Mouse (Mus musculus) thymus, postnatal 36 days (tissue): ENCODE data around the gene Spats1.
A peak's percentile ranks its signal among the peaks of the same experiment; 100 is the strongest.

Experiments used
- DNase-seq, 2 experiments: peaks; one replicate each; pipeline ENCODE4 v3.0.0; 2022; ENCODE audit warnings: mixed read lengths in 2 of 2

The Spats1 gene

GRCm38 (mm10) chr17:45474669-45475465 lies at the start of gene Spats1:
Gene Spats1 (minus strand): TSS chr17:45475415.
- DNase-seq: peak; percentile 56 to 79

- no peak for DNase-seq
Observed at GRCm38 (mm10) chr17:45524961-45525360, 49.7 kb upstream of the Spats1 start.

DNA sequence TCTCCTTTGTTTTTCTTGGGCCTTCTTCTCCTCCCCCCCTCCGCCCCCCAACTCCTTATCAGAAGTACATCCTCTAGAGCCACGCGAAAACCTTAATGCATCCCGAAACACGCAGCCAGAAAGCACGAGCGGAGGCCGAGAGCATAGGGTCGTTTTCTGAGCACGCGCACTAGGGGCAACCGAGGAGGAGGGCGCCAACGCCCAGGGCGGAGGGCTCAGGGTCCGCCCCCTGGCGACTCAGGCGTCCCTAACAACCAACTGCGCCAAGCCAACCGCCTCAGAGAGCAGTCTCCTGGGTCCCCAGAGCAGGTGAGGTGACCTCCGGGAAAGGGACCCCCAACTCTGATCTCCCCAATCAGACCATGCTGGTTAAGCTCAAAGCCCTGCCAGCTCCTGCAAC lies 48.0 kb upstream of the Spats1 start, which contains the start of gene Tcte1:
Gene Tcte1 (plus strand): TSS at position 172 of the 400 bp plus-strand sequence.
- DNase-seq: peak; percentile 54 to 70

- DNase-seq: no peak
Observed at GRCm38 (mm10) chr17:45520136-45520535, 44.9 kb upstream of the Spats1 start.

DNA sequence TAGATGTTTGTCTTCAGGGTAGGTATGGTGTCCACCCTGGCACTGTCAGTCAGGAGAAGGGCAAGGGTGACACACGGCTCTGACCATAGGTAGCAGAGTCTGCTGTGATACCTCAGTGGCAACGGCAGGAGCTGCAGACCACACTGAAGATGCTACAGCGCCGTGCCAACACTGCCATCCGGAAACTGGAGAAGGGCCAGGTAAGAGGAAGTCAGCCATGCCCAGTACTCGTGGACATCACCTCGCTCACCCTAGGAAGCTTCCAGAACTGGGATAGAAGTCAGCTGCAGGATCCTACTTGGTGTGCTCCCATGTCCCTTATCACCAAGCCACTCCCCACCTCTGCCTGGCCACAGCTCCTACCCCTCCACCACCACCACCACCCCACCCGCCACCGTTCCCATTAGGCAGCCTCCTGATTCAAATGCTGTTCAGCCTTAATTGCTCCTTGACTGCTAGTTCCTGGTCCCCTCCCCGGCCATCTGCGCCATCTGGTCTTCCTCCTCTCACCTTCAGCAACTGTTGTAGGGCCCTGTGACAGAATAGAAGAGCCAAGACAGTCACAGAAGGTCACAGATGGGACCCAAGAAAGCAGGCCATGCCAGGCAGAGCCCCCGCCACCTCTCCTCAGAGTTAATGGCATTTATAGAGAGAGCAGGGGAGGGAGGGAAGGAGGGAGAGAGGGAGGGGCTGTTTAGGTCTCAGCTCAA lies 43.7 kb upstream of the Spats1 start:
- DNase-seq: no peak

GRCm38 (mm10) chr17:45517549-45518215 lies 42.5 kb upstream of the Spats1 start:
- peak in 1 of 2 experiments; percentile 14 for DNase-seq

DNA sequence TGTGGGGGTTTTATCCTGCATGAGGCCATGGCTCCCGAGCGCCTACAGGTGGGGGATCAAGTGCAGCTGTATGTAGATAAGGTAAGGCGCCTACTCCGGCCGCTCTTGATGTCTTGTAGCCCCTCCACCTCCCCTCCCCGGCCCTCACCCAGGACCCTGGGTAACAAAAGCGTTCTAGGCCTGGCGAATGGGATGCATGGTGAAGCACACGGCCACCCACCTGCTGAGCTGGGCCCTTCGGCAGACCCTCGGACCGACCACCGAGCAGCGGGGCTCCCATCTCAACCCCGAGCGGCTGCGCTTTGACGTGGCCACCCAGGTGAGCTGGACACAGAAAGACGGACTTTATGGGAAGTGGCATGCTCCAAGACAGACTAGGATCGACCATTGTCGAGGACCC lies 41.9 kb upstream of the Spats1 start:
- peak in 1 of 2 experiments; percentile 12 for DNase-seq

DNA sequence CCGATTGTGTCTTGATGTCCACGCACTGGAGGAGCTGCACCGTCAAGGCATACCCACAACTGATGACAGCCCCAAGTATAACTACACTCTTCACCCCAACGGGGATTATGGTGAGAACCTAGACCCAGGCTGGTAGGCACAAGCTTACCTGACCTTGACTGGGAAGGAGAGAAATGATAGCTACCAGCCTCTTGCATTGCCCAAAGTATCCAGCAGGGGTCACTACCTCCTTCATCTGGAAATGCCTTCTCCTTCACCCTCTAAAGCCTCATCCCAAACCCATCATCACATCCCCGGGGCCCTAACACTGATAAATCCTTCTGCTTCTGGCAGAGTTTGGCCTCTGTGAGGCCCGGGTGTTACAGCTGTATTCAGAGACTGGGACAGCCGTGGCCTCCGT lies 41.3 kb upstream of the Spats1 start:
- peak; percentile 64 to 77 for DNase-seq

GRCm38 (mm10) chr17:45515806-45516205 lies 40.6 kb upstream of the Spats1 start:
- peak in 1 of 2 experiments; percentile 14 for DNase-seq

GRCm38 (mm10) chr17:45515204-45515726 lies 40.0 kb upstream of the Spats1 start:
- no peak for DNase-seq

DNA sequence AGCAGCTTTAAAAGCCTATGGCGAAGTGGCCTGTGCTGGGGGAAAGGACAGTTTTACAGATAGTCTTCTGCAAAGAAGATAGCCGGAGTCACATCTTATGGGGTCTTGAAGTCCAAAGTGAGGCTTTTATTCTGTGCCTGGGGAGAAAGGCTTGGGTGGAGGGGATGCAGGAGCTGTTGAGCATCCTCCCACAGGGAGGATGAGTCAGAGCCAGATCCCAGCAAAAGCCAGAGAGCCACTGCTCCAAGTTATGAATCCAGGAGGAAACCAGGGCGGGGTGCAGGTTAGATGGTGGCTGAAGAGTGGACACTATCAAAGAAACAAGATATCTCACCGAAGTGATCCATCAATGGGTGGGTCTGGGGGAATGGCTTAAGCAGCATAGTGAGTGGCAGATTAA lies 36.5 kb upstream of the Spats1 start:
- DNase-seq: no peak

- no peak for DNase-seq
Observed at GRCm38 (mm10) chr17:45510871-45511270, 35.7 kb upstream of the Spats1 start.

GRCm38 (mm10) chr17:45506700-45507189 lies 31.5 kb upstream of the Spats1 start, which contains the start of gene Aars2:
Gene Aars2 (plus strand): TSS chr17:45506841.
- DNase-seq: peak; percentile 95 to 97

DNA sequence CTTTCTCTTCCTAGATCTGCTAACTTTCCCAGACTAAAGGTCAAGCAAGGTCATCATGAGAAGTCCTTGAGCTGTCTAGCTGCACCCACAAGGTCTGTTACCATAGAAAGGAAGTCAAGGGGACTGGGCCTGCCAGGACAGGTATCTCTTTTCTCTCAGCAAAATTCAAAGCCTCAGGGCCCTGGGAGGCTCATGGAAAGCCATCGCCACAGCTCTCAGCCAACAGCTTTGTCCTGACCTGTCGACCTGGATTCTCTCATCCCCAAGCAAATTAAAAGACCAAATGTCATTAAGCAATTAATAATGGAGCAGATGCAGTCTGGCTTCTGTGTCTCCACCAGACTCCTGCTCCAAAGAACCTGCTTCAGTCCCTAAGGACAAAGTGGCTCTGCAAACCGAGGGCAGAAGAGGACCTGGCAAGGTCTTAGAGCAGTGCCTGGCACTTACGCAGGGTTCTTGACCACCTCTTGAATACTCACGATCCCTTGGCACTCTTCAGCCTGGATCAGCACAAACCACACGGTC lies 30.8 kb upstream of the Spats1 start:
- DNase-seq: no peak

GRCm38 (mm10) chr17:45503301-45503973 lies 28.2 kb upstream of the Spats1 start:
- DNase-seq: no peak

DNA sequence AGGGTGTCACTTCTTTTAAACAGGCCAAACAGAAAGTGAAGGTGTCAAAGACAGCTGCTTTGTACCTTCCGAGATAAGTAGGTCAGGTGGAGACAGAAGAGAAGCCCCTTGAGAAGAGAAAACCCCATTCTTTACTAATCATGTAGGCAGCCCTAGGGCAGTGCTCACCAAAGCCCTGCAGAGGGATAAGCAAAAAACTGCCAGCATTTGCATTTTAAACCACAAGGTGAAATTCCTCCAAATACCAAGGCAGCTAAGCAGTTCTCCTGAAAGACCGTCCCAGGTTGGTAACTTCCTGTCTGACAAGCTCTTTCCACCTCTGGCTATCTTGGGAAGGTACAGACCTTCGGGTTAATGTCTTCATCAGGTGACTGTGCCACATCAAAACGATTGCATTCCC lies 27.1 kb upstream of the Spats1 start:
- DNase-seq: no peak

GRCm38 (mm10) chr17:45500981-45501380 lies 25.8 kb upstream of the Spats1 start:
- no peak for DNase-seq

GRCm38 (mm10) chr17:45499516-45499915 lies 24.3 kb upstream of the Spats1 start:
- DNase-seq: no peak

DNA sequence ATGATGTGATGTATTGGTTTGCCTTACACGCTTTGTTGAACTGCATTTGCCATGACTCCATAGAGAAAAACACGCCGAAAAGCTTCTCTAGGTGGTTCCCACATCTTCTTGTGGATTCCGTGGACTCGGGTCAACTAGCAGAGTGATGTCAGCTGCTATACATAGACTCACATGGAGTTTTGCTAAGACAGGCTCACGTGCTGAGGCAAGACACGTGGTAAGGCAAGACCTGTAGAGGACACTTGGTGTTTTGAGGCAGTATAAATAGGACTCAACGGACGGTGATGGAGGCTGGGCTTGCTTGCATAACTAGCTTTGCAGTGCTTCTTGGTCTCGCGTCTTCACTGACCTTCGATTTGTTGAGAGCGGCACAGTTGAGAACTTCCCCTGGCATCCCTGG lies 23.2 kb upstream of the Spats1 start:
- DNase-seq: no peak

- DNase-seq: no peak
Observed at GRCm38 (mm10) chr17:45495398-45495797, 20.2 kb upstream of the Spats1 start.

- no peak for DNase-seq
Observed at GRCm38 (mm10) chr17:45490532-45491154, 15.4 kb upstream of the Spats1 start.

DNA sequence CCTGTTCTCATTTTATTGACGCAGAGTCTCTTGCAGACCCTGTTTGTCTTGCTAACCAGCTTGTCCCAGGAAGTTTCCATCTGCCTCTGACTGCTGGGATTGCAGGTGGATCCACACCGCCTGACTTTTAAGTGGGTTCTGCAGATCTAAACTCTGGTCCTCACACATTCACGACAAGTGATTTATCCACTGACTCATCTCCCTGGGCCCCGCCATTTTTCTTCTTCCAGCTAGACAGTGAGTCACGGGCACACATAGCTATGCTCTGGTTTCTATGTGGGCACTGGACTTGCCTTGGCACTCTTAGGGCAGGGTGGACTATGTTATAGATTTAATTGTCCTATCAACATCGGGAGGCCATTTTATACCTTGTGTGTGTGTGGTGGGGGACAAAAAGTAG lies 14.5 kb upstream of the Spats1 start:
- DNase-seq: no peak
